Mouse (Mus musculus): ENCODE measurements around the gene Ndrg3. TPM values are rescaled to one million over a fixed set of nuclear protein-coding genes. Genes with fewer than 3 reads are reported as not detected.

Ndrg3 gene
- total RNA-seq, 2 experiments from 2014 or later: 23.3 to 24.5 TPM

DNA sequence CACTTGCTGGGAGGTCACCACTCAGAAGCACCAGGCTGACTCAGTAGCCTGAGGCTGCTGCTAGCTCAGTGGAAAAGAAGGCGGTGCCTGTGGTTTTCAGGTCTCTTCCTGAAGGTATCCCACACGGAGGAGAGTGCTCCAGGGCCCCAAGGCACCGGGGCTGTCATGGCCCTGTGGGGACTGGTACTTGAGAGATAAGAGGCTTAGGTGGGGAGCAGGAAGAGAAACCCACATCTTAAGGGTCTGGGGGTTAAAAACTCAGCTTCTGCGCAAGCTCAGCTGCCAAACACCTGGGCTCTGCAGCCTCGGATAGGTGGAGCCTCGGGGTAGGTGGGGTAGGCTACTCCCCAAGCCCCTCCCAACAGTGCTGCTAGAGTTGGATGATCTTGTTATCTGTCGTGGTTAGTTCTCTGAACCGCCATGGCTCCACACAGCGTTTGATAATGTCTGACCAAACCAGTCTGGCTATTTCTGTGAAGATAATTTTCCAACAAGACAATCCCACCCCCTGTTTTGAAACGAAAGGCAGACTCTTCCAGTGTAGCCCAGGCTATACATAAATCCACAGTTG, 109.3 kb downstream of the Ndrg3 start:
- intact Hi-C loops (cut with DNase I): no loop called here
- DNase-seq: no peak

DNA sequence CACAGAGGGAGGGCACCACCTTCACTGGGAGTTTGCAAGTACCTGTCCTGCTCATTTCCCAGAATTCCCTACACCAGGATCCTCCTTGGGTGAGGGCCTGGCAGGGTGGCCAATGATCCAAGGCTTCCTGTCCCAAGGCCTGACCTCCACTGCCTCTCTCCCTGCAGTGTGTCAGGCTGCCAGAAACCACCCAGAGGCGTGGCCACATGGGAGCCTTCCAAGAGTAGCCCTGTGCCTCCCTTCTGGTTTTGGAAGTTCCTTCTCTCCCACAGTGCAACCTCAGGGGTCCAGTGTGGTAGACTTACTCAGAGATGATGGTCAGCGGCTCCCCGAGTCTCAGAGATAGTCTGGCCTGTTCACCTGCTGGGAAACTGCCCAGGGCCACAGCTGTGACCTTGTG, 112.3 kb downstream of the Ndrg3 start:
- peak; percentile 10 to 18 for DNase-seq

DNA sequence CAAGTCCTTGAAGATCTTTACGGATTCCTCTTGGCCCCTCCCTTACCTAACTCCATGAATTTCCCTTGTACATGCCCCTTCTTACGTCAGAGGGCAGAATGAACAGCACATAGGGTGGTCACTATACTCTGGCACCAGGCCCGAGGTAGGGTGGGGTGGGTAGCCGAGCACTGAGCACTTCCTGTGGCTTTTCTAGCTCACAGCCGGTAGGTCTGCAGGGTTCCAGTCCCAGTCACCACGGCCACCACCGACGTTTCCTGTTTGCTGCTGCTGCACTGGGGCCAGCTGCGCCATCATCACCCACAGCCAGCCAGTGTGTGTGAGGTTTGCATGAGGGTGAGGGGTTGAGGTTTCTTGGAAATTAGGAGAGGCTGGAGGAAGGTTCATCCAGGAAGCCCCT, 114.1 kb downstream of the Ndrg3 start:
- peak; percentile 12 to 13 for DNase-seq
- intact Hi-C loops (cut with DNase I): no loop called here

More for the DNA sequence above, 112.3 kb downstream of the Ndrg3 start:
- intact Hi-C loops (cut with DNase I): no loop called here

Other genes starting within 250 kb of the Ndrg3 start
- gene Myl9, start 216.6 kb downstream of the Ndrg3 start, total RNA-seq (2021): 100 to 1,000 TPM; 274 to 290 TPM
- gene Tgif2, start 152.0 kb downstream of the Ndrg3 start, total RNA-seq (2021): 1 to 10 TPM; 1.8 to 2.4 TPM
- 1 to 10 TPM; 1.5 to 1.6 TPM for gene 4930518I15Rik, start 134.1 kb downstream of the Ndrg3 start, total RNA-seq (2021)
- gene Rab5if, start 128.9 kb downstream of the Ndrg3 start, total RNA-seq (2021): 100 to 1,000 TPM; 119 to 128 TPM
- gene Sla2, start 104.9 kb downstream of the Ndrg3 start, total RNA-seq (2021): 1 to 10 TPM in 1 of 2 experiments, under 1 TPM in 1; 0.10 to 1.3 TPM
- gene Dsn1, start 15.1 kb upstream of the Ndrg3 start, total RNA-seq (2021): 1 to 10 TPM; 3.9 to 4.1 TPM
- gene Soga1, start 87.2 kb upstream of the Ndrg3 start, total RNA-seq (2021): 10 to 100 TPM; 22.8 to 23.8 TPM
- not detected for gene Tldc2, start 95.0 kb upstream of the Ndrg3 start, total RNA-seq (2021)
- 10 to 100 TPM; 21.9 to 22.4 TPM for gene Samhd1, start 143.2 kb upstream of the Ndrg3 start, total RNA-seq (2021)
- gene Rbl1, start 212.5 kb upstream of the Ndrg3 start, total RNA-seq (2021): 1 to 10 TPM; 3.1 to 4.3 TPM